Comparison of ENCODE assay signal across 8 mouse cellular contexts in the genomic region with DNA sequence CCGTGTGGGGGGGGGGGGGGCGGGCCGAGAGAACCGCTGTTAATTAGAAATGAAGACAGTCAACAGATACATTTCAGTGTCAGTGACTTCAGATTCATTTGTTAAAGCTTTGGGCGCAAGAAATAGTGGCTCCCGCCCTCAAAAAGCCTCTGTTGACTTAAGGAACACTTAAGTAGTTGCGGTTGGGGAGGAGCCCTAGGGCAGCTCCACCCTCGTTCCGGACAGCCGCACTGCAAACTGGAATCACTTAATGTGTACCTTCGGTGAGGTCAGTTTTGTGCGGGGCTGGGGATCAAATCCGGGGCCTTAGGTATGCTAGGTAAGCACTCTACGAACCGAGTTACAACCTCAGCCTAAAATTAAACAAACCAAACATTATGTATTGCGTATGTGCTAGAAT. TPM values are rescaled to one million over a fixed set of nuclear protein-coding genes. Genes with fewer than 3 reads are reported as not detected.
DNase-seq lines count a peak whose midpoint lies in the region; ATAC-seq and TF ChIP-seq lines count a peak whose summit lies in the region.

No protein-coding gene starts in this region.

- no peaks in the 10 kb centered on the region for H3K9me3 ChIP-seq in embryonic facial prominence, embryonic 14.5 days (ENCODE audit: control insufficient read depth, low read length)
- H3K9me3 ChIP-seq in liver, postnatal 0 days (ENCODE audit: low read length), result no peaks in the 10 kb centered on the region
- no peaks in the 10 kb centered on the region for H3K9me3 ChIP-seq in neural tube, embryonic 15.5 days (replicated peaks)

- DNase-seq in spleen, adult 2 months (ENCODE audit: low read depth in 1 of 2, low spot score in 2 of 2), result peak in 1 of 2 experiments; percentile 24
- no peak for DNase-seq in spleen, adult 12 weeks (ENCODE audit: low spot score)
- peak; percentile 67 for DNase-seq in embryonic facial prominence, embryonic 14.5 days (ENCODE audit: low spot score)
- peak; percentile 43 for DNase-seq in liver, postnatal 0 days
- no peak for DNase-seq in right cerebral cortex, postnatal 14 days

- 3% methylated on average over 16 of the region's 16 CpGs for WGBS in spleen, adult 2 months
- WGBS in embryonic facial prominence, embryonic 14.5 days, result 4% methylated on average over 13 of the region's 16 CpGs
- WGBS in liver, postnatal 0 days (ENCODE audit: insufficient replicate concordance), result 4% methylated on average over 16 of the region's 16 CpGs
- 7% methylated on average over 16 of the region's 16 CpGs for WGBS in neural tube, embryonic 15.5 days

- H3K27me3 ChIP-seq in spleen, adult 2 months (ENCODE audit: control insufficient read depth, insufficient read depth, low read length), result no peaks in the 10 kb centered on the region
- peaks cover 19% of the 10 kb centered on the region for H3K27me3 ChIP-seq in embryonic facial prominence, embryonic 14.5 days (replicated peaks; ENCODE audit: control insufficient read depth, insufficient read depth, low read length)
- H3K27me3 ChIP-seq in liver, postnatal 0 days (ENCODE audit: insufficient read depth, low read length), result peaks cover 16% of the 10 kb centered on the region
- H3K27me3 ChIP-seq in neural tube, embryonic 15.5 days (replicated peaks), result peaks cover 65% of the 10 kb centered on the region

- H3K36me3 ChIP-seq in spleen, adult 2 months (ENCODE audit: control insufficient read depth, insufficient read depth, low read length), result no peaks in the 10 kb centered on the region; the same call in 1 of the 2 replicates
- H3K36me3 ChIP-seq in embryonic facial prominence, embryonic 14.5 days (ENCODE audit: control insufficient read depth, insufficient read depth, low read length), result no peaks in the 10 kb centered on the region
- H3K36me3 ChIP-seq in liver, postnatal 0 days (replicated peaks; ENCODE audit: insufficient read depth, low read length), result no peaks in the 10 kb centered on the region
- no peaks in the 10 kb centered on the region for H3K36me3 ChIP-seq in neural tube, embryonic 15.5 days

- H3K4me2 ChIP-seq in embryonic facial prominence, embryonic 14.5 days (ENCODE audit: low read depth, low read length), result peak overlapping the region; percentile 95
- H3K4me2 ChIP-seq in liver, postnatal 0 days (ENCODE audit: low read depth, low read length), result peak overlapping the region; percentile 93
- H3K4me2 ChIP-seq in neural tube, embryonic 15.5 days, result peak overlapping the region; percentile 84

- peak overlapping the region; percentile 77 for H3K4me3 ChIP-seq in spleen, adult 2 months (ENCODE audit: extremely low read depth, insufficient read depth, insufficient read length)
- H3K4me3 ChIP-seq in embryonic facial prominence, embryonic 14.5 days (ENCODE audit: low read depth, low read length), result peak overlapping the region; percentile 55
- peak overlapping the region; percentile 66 for H3K4me3 ChIP-seq in liver, postnatal 0 days (ENCODE audit: low read depth, low read length)
- H3K4me3 ChIP-seq in neural tube, embryonic 15.5 days (replicated peaks), result peak overlapping the region; percentile 44

- H3K9ac ChIP-seq in embryonic facial prominence, embryonic 14.5 days (ENCODE audit: low read depth, low read length), result peak overlapping the region; percentile 68
- peak overlapping the region; percentile 52; the same call in 1 of the 2 replicates for H3K9ac ChIP-seq in liver, postnatal 0 days (replicated peaks)
- 0 out of 2 replicates have a peak overlapping the region, but pooled peaks have one; percentile 45 for H3K9ac ChIP-seq in neural tube, embryonic 15.5 days (replicated peaks)

- no peak for TF ChIP-seq CTCF in spleen, adult 2 months (IDR thresholded peaks at IDR 0.05; ENCODE audit: extremely low read depth, insufficient read depth, insufficient read length, insufficient replicate concordance)
- no peak for TF ChIP-seq CTCF in liver, postnatal 0 days (IDR thresholded peaks at IDR 0.05; ENCODE audit: low read depth)

- ATAC-seq in embryonic facial prominence, embryonic 14.5 days (ENCODE audit: low read depth), result no peak
- ATAC-seq in inflammation-experienced regulatory T-cells, adult 6 months, result peak; percentile 36
- ATAC-seq in liver, postnatal 0 days, result 0 out of 2 replicates have a peak, but pooled peaks have one; percentile 20
- ATAC-seq in neural tube, embryonic 15.5 days (ENCODE audit: low FRiP score), result no peak
- no peak for ATAC-seq in frontal cortex, adult (ENCODE audit: low TSS enrichment)

- TF ChIP-seq POLR2A in spleen, adult 2 months (IDR thresholded peaks at IDR 0.05; ENCODE audit: low read depth, low read length), result no peak

- no peaks in the 10 kb centered on the region; the same call in 1 of the 2 replicates for H3K4me1 ChIP-seq in spleen, adult 2 months (ENCODE audit: control insufficient read depth, insufficient read depth, insufficient read length)
- H3K4me1 ChIP-seq in embryonic facial prominence, embryonic 14.5 days (ENCODE audit: control insufficient read depth, insufficient read depth, low read length), result no peaks in the 10 kb centered on the region
- peaks cover 11% of the 10 kb centered on the region; the same call in 1 of the 2 replicates for H3K4me1 ChIP-seq in liver, postnatal 0 days (ENCODE audit: insufficient read depth)
- H3K4me1 ChIP-seq in neural tube, embryonic 15.5 days, result peaks cover 17% of the 10 kb centered on the region

- peak overlapping the region; percentile 86; the same call in 1 of the 2 replicates for H3K27ac ChIP-seq in spleen, adult 2 months (ENCODE audit: insufficient read depth, low read length)
- H3K27ac ChIP-seq in embryonic facial prominence, embryonic 14.5 days (replicated peaks; ENCODE audit: low read depth, low read length), result peak overlapping the region; percentile 56
- H3K27ac ChIP-seq in liver, postnatal 0 days (ENCODE audit: low read depth), result peak overlapping the region; percentile 53
- H3K27ac ChIP-seq in neural tube, embryonic 15.5 days (replicated peaks), result no peak overlapping the region

- no peak for TF ChIP-seq EP300 in liver, postnatal 0 days (IDR thresholded peaks at IDR 0.05; ENCODE audit: low read depth)

RNA-seq across cellular contexts. Expression of gene Utf1, which starts 7.5 kb away (rescaled TPM):
- polyA plus RNA-seq in spleen, adult 2 months (2012; rRNA removed), result 1.1 and 2.3 TPM in 2 replicates
- 0.22 TPM in 1 of 2 replicates, not detected in the other for polyA plus RNA-seq in embryonic facial prominence, embryonic 14.5 days (2014; fragmentation: Nextera tagmentation; extraction: Ambion mirVana)
- polyA plus RNA-seq in inflammation-experienced regulatory T-cells, adult 6 months (2017; shearing (Covaris generic)), result 1 to 10 TPM; 3.3 to 5.0 (median 3.6) TPM
- polyA plus RNA-seq in liver, postnatal 0 days (2015; fragmentation: Nextera tagmentation; extraction: Ambion mirVana), result not detected in 2 replicates
- 1.6 TPM in 1 of 2 replicates, not detected in the other for polyA plus RNA-seq in neural tube, embryonic 15.5 days (2015; fragmentation: Nextera tagmentation; extraction: Ambion mirVana)

RNA-seq across cellular contexts. Expression of gene 6430531B16Rik, which starts 27.5 kb away (rescaled TPM):
- 0.14 and 0.22 TPM in 2 replicates for polyA plus RNA-seq in spleen, adult 2 months (2012; rRNA removed)
- polyA plus RNA-seq in embryonic facial prominence, embryonic 14.5 days (2014; fragmentation: Nextera tagmentation; extraction: Ambion mirVana), result 0.48 and 2.4 TPM in 2 replicates
- polyA plus RNA-seq in inflammation-experienced regulatory T-cells, adult 6 months (2017; shearing (Covaris generic)), result 1 to 10 TPM in 2 of 3 experiments, under 1 TPM in 1; 0.66 to 1.5 (median 1.0) TPM
- not detected in 2 replicates for polyA plus RNA-seq in liver, postnatal 0 days (2015; fragmentation: Nextera tagmentation; extraction: Ambion mirVana)
- 0.82 and 1.2 TPM in 2 replicates for polyA plus RNA-seq in neural tube, embryonic 15.5 days (2015; fragmentation: Nextera tagmentation; extraction: Ambion mirVana)

RNA-seq across cellular contexts. Expression of gene Adam8, which starts 41.3 kb away (rescaled TPM):
- polyA plus RNA-seq in spleen, adult 2 months (2012; rRNA removed), result 23.2 and 26.2 TPM in 2 replicates
- polyA plus RNA-seq in embryonic facial prominence, embryonic 14.5 days (2014; fragmentation: Nextera tagmentation; extraction: Ambion mirVana), result 1.5 and 2.4 TPM in 2 replicates
- 10 to 100 TPM in 2 of 3 experiments, 1 to 10 TPM in 1; 8.8 to 59.4 (median 13.1) TPM for polyA plus RNA-seq in inflammation-experienced regulatory T-cells, adult 6 months (2017; shearing (Covaris generic))
- polyA plus RNA-seq in liver, postnatal 0 days (2015; fragmentation: Nextera tagmentation; extraction: Ambion mirVana), result 1.2 and 1.8 TPM in 2 replicates
- 2.8 and 3.2 TPM in 2 replicates for polyA plus RNA-seq in neural tube, embryonic 15.5 days (2015; fragmentation: Nextera tagmentation; extraction: Ambion mirVana)

RNA-seq across cellular contexts. Expression of gene Kndc1, which starts 56.6 kb away (rescaled TPM):
- 0.08 and 0.16 TPM in 2 replicates for polyA plus RNA-seq in spleen, adult 2 months (2012; rRNA removed)
- polyA plus RNA-seq in embryonic facial prominence, embryonic 14.5 days (2014; fragmentation: Nextera tagmentation; extraction: Ambion mirVana), result 0.77 and 1.5 TPM in 2 replicates
- polyA plus RNA-seq in inflammation-experienced regulatory T-cells, adult 6 months (2017; shearing (Covaris generic)), result under 1 TPM; 0.20 to 0.49 (median 0.38) TPM
- polyA plus RNA-seq in liver, postnatal 0 days (2015; fragmentation: Nextera tagmentation; extraction: Ambion mirVana), result not detected in 2 replicates
- polyA plus RNA-seq in neural tube, embryonic 15.5 days (2015; fragmentation: Nextera tagmentation; extraction: Ambion mirVana), result 12.5 and 15.5 TPM in 2 replicates

Comparison
In these comparisons a context has a peak if more than half of its experiments do, and no peak if none do; other contexts are left out.
1. DNase-seq: peak in embryonic facial prominence, embryonic 14.5 days (single experiment) and liver, postnatal 0 days (single experiment); none in spleen, adult 12 weeks (single experiment) and right cerebral cortex, postnatal 14 days (single experiment).
2. ATAC-seq: peak in inflammation-experienced regulatory T-cells, adult 6 months (single experiment) and liver, postnatal 0 days (single experiment); none in embryonic facial prominence, embryonic 14.5 days (single experiment), neural tube, embryonic 15.5 days (single experiment) and frontal cortex, adult (single experiment).
3. Peak in every context shown above with its lines, with median percentiles within 50 percentile points of each other: H3K4me3 ChIP-seq, H3K4me2 ChIP-seq and H3K9ac ChIP-seq.